Mouse (Mus musculus) forebrain, embryonic 12.5 days (tissue): ENCODE measurements around the gene Gdf7. TPM values are rescaled to one million over a fixed set of nuclear protein-coding genes. Genes with fewer than 3 reads are reported as not detected.
A peak's percentile ranks its signal among the peaks of the same experiment; 100 is the strongest.

Experiments used
- ATAC-seq: fragments of 200-750 bp; cut with Nextera tagmentation; 2 replicates; pipeline ENCODE4 v1.8.0; 2017; ENCODE audit warnings: moderate TSS enrichment; ENCODE audit not compliant: low FRiP score
- H3K27ac ChIP-seq: fragments of 300-500 bp; sonication (generic); 2 replicates; pipeline ENCODE4 v1.5.1; 2016; ENCODE audit warnings: mild to moderate bottlenecking
- H3K27me3 ChIP-seq: fragments of 300-500 bp; sonication (generic); 2 replicates; pipeline ENCODE4 v1.6.1; 2016; ENCODE audit warnings: mild to moderate bottlenecking
- H3K36me3 ChIP-seq: fragments of 300-500 bp; sonication (generic); replicated peaks from 2 replicates; pipeline ENCODE4 v1.6.1; 2016; ENCODE audit warnings: mild to moderate bottlenecking
- H3K4me1 ChIP-seq: fragments of 300-500 bp; sonication (generic); 2 replicates; pipeline ENCODE4 v1.6.1; 2016
- H3K4me2 ChIP-seq: fragments of 300-500 bp; sonication (generic); 2 replicates; pipeline ENCODE4 v1.6.1; 2016; ENCODE audit warnings: mild to moderate bottlenecking, moderate library complexity
- H3K4me3 ChIP-seq: fragments of 300-500 bp; sonication (generic); replicated peaks from 2 replicates; pipeline ENCODE4 v1.5.1; 2016; ENCODE audit warnings: mild to moderate bottlenecking
- H3K9ac ChIP-seq: fragments of 300-500 bp; sonication (generic); 2 replicates; pipeline ENCODE4 v1.6.1; 2016; ENCODE audit warnings: mild to moderate bottlenecking
- H3K9me3 ChIP-seq: fragments of 300-500 bp; sonication (generic); 2 replicates; pipeline ENCODE4 v1.6.1; 2016
- WGBS: fragments of 180-500 bp; shearing (Covaris S2); methylation state at CpG from one replicate; pipeline ENCODE4 v1.1.7; 2016; 5-methylcytosine and 5-hydroxymethylcytosine counted together
- polyA plus RNA-seq: library from polyadenylated mRNA; unstranded; fragments of >200 nt; fragmentation: Nextera tagmentation; extraction: Ambion mirVana; gene quantifications from 2 replicates; pipeline ENCODE4 v1.2.1, GENCODE M21; 2016

The Gdf7 gene
- polyA plus RNA-seq, 1 experiment from 2014 or later = 0.34 TPM

DNA sequence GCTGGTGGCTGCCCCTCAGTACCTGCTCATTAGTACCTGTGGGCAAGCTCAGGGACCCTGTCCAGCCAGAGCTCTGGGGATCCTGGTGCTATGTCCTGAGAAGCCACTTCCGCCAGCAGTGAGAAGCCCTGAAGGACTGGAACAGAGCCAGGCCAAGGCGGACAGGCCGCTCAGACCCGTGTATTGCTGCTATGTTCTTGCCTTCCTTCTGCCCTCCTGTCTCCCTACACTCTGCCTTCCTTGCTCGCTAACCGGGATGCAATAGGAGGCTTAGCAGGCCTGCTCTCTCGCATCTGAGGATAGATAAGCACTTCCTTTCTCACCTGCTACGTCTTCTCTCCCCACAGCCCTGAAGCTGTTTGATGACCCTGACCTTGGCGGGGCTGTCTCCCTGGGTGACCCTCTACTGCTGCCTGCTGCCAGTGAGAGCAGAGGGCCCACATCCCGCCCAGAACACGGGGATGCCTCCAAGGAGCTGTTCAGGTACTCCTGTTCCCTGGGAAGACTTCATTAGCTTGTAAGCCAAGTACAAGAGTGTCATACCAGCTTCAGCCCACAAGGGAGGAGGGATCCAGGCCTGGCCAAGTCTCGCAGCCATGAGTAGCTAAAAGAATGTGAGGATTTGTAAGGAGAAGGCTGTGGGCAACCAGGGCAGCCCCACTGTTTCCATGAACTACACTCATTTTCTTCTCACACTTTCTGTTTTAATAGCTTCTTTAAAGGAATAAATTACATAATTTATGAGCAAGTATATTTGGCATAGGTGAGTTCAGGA is 35.7 kb upstream of the Gdf7 start:
- Histone ChIP-seq H3K9ac (0 out of 2 replicates have a peak overlapping the region, but pooled peaks have one; percentile 12), H3K9me3 (no peaks in the 10 kb centered on the region), H3K27me3 (no peaks in the 10 kb centered on the region), H3K4me1 (peaks cover 25% of the 10 kb centered on the region), H3K4me2 (no peak overlapping the region), H3K27ac (no peak overlapping the region), H3K4me3 (no peak overlapping the region), H3K36me3 (peaks cover 33% of the 10 kb centered on the region)
- 86% methylated on average over 12 of the region's 12 CpGs for WGBS
- ATAC-seq = no peak

DNA sequence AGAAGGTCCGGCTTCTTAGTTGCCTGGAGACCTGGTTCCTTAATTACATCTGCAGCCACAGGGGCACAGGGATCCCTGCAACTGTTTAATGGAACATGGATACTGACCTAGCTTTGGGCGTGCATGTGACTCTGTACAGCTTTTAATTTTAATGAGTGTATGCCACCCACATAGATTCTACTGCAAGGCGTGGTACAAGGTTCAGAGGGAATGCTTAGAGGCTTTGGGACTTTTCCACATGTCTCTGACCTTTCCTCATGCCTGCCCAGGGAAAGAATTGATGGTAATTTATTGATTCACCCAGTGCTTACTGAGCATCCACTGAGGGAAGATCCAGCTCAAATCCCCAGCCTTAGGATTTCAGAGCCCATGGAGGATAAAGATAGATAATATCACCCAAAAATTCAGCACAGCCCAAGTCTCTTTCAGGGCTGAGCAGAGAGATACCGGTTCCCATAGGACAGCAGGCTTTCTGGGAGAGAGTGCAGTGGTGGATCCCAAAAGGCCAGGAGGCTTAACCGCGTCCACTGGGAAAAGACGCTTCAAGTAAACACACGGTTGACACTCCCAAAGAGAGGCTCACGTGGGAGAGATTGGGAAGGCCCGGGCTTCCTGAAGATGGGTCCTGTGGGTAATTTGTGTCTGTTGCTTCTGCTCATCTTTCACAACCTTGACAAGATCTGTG is 35.0 kb upstream of the Gdf7 start:
- no peak overlapping the region for H3K4me3 ChIP-seq
- no peak overlapping the region for H3K27ac ChIP-seq

DNA sequence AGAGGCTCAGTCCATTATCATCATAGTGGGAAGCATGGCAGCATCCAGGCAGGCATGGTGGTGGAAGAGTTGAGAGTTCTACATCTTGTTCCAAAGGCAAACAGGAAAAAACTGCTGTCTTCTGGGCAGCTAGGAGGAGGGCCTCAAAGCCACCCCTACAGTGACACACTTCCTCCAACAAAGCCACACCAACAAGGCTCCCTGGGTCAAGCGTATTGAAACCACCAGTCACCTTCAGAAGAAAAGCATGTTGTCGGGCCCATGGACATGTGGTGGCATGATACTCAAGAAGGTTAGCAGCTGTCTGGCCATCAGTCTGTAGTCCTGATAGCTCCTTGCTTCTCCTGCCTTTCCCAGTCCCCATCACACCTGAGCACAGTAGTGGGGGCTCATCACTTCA is 33.7 kb upstream of the Gdf7 start:
- no peaks in the 10 kb centered on the region for H3K27me3 ChIP-seq
- 95% methylated on average over 2 of the region's 2 CpGs for WGBS
- H3K9me3 ChIP-seq = no peaks in the 10 kb centered on the region
- peaks cover 34% of the 10 kb centered on the region for H3K4me1 ChIP-seq
- no peak overlapping the region for H3K27ac ChIP-seq
- H3K36me3 ChIP-seq = peaks cover 26% of the 10 kb centered on the region
- no peak overlapping the region for H3K4me2 ChIP-seq
- H3K9ac ChIP-seq = no peak overlapping the region
- H3K4me3 ChIP-seq = no peak overlapping the region
- no peak for ATAC-seq

More for the DNA sequence above, 35.0 kb upstream of the Gdf7 start:
- Histone ChIP-seq H3K36me3 (peaks cover 26% of the 10 kb centered on the region), H3K9ac (no peak overlapping the region), H3K27me3 (no peaks in the 10 kb centered on the region), H3K4me1 (peaks cover 31% of the 10 kb centered on the region), H3K4me2 (no peak overlapping the region), H3K9me3 (no peaks in the 10 kb centered on the region)
- no peak for ATAC-seq
- 92% methylated on average over 10 of the region's 10 CpGs for WGBS

GRCm38 (mm10) chr12:8334261-8334660 is 32.5 kb upstream of the Gdf7 start:
- Histone ChIP-seq H3K36me3 (peaks cover 26% of the 10 kb centered on the region), H3K4me2 (no peak overlapping the region), H3K27ac (no peak overlapping the region), H3K9me3 (no peaks in the 10 kb centered on the region), H3K4me1 (peaks cover 22% of the 10 kb centered on the region), H3K4me3 (no peak overlapping the region), H3K9ac (no peak overlapping the region), H3K27me3 (no peaks in the 10 kb centered on the region)
- WGBS = 91% methylated on average over 4 of the region's 4 CpGs
- no peak for ATAC-seq

DNA sequence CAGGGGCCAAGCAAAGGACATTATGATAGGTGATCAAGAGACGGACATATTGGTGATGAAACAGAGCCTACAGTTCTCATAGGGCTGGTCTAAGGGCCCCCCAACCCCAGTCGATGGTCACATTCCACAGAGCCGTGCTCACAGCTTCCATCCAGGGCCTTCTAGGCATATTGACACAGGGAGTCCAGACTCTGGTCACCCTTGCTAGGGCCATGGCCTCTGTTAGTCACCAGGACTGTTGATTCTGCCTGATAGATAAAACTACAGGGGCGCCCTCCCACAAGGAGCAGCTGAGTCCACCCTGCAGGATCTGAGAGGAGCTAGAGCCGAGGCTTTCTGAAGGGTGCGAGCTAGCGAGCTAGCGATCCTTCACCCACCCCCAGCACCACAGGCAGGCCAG is 31.9 kb upstream of the Gdf7 start:
- Histone ChIP-seq H3K27me3 (no peaks in the 10 kb centered on the region), H3K27ac (no peak overlapping the region), H3K4me2 (no peak overlapping the region), H3K36me3 (peaks cover 26% of the 10 kb centered on the region), H3K4me1 (peaks cover 16% of the 10 kb centered on the region), H3K4me3 (no peak overlapping the region), H3K9me3 (no peaks in the 10 kb centered on the region), H3K9ac (no peak overlapping the region)
- no peak for ATAC-seq
- WGBS = 90% methylated on average over 8 of the region's 8 CpGs

GRCm38 (mm10) chr12:8332174-8332542 is 30.4 kb upstream of the Gdf7 start:
- Histone ChIP-seq H3K4me3 (no peak overlapping the region), H3K9me3 (no peaks in the 10 kb centered on the region), H3K9ac (no peak overlapping the region), H3K27me3 (no peaks in the 10 kb centered on the region), H3K27ac (no peak overlapping the region), H3K36me3 (peaks cover 16% of the 10 kb centered on the region), H3K4me1 (peaks cover 18% of the 10 kb centered on the region), H3K4me2 (no peak overlapping the region)
- ATAC-seq = no peak
- 60% methylated on average over 5 of the region's 5 CpGs for WGBS

DNA sequence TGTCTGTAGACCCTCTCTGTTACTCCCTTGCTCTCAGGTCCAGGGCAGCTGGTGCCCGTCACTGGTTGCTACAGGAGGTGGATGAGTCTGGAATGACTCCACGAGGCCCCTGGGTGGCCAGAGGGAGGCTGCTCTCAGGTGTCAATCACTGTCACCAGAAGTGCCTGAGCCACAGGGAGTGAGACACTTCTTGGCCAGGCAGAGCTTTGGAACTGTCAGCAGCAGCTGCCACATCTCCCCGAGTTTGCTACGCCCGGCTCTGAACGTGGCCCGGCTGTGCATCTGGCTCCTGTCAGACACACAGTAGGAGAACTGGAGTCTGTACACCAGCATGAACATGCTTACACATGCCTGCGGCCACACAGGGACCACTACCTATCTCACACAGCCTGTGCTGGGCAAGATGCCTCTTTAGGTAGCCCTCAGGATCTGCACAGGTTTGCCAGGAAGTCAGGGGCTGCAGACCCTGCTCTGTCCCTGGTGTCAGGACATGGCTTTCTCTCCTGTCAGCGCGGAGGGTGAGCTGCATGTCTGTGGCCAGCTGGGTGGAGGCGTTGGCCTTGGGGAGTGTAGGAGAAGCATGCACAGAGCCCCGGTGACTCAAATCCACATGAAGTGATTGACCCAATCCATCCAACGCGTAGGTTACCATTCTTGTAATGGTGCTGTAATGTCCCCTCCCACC is 29.9 kb upstream of the Gdf7 start:
- Histone ChIP-seq H3K27ac (0 out of 2 replicates have a peak overlapping the region, but pooled peaks have one; percentile 25), H3K9ac (no peak overlapping the region), H3K4me2 (no peak overlapping the region), H3K9me3 (no peaks in the 10 kb centered on the region), H3K36me3 (peaks cover 10% of the 10 kb centered on the region), H3K27me3 (no peaks in the 10 kb centered on the region), H3K4me1 (peaks cover 21% of the 10 kb centered on the region), H3K4me3 (no peak overlapping the region)
- WGBS = 73% methylated on average over 14 of the region's 14 CpGs
- no peak for ATAC-seq

DNA sequence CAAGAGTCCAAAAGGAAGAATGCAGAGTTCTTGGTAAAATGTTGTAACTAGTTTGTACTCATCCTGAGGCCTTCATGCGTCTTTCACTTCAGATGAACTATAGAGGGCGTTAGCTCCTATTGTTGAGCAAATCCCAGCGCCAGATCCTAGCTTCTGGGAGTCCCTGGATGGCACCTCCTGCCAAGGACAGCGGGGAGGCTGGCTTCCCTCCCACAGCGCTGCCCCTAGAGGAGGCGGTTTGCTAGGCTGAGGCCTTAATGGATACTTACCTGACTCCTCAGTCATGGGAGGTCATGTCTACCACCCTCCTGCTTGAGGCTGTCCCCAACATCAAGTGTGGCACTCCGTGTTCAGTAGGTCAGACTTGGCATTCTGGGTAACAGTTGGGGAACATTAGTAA is 27.5 kb upstream of the Gdf7 start:
- H3K27me3 ChIP-seq = no peaks in the 10 kb centered on the region
- H3K9ac ChIP-seq = no peak overlapping the region
- no peak overlapping the region for H3K27ac ChIP-seq
- no peak overlapping the region for H3K4me3 ChIP-seq
- peaks cover 21% of the 10 kb centered on the region for H3K4me1 ChIP-seq
- no peaks in the 10 kb centered on the region for H3K9me3 ChIP-seq
- no peak for ATAC-seq
- whole genome bisulfite sequencing = 91% methylated on average over 7 of the region's 7 CpGs
- H3K4me2 ChIP-seq = no peak overlapping the region
- peaks cover 1% of the 10 kb centered on the region; the same call in 1 of the 2 replicates for H3K36me3 ChIP-seq

- Histone ChIP-seq H3K9me3 (no peaks in the 10 kb centered on the region), H3K4me2 (no peak overlapping the region), H3K27me3 (no peaks in the 10 kb centered on the region), H3K36me3 (peaks cover 5% of the 10 kb centered on the region; the same call in 1 of the 2 replicates), H3K27ac (peak overlapping the region; percentile 56; the same call in 1 of the 2 replicates), H3K4me3 (no peak overlapping the region), H3K4me1 (peaks cover 21% of the 10 kb centered on the region), H3K9ac (peak overlapping the region; percentile 55)
- WGBS = 64% methylated on average over 1 of the region's 1 CpGs
- no peak for ATAC-seq
These were observed 25.9 kb upstream of the Gdf7 start for GRCm38 (mm10) chr12:8327675-8328053.

GRCm38 (mm10) chr12:8326825-8327674 is 25.3 kb upstream of the Gdf7 start:
- Histone ChIP-seq H3K9ac (peak overlapping the region; percentile 55), H3K27me3 (no peaks in the 10 kb centered on the region), H3K4me2 (no peak overlapping the region), H3K4me1 (peaks cover 18% of the 10 kb centered on the region), H3K36me3 (peaks cover 5% of the 10 kb centered on the region; the same call in 1 of the 2 replicates), H3K4me3 (no peak overlapping the region), H3K27ac (peak overlapping the region; percentile 56; the same call in 1 of the 2 replicates), H3K9me3 (no peaks in the 10 kb centered on the region)
- WGBS = 18% methylated on average over 17 of the region's 17 CpGs
- ATAC-seq = peak; percentile 93

- ATAC-seq = no peak
- WGBS = 92% methylated on average over 17 of the region's 17 CpGs
These were observed 24.3 kb upstream of the Gdf7 start for GRCm38 (mm10) chr12:8325943-8326522.

More at GRCm38 (mm10) chr12:8325943-8326522, 24.3 kb upstream of the Gdf7 start:
- Histone ChIP-seq H3K4me1 (peaks cover 12% of the 10 kb centered on the region), H3K4me2 (no peak overlapping the region), H3K27ac (no peak overlapping the region), H3K9ac (no peak overlapping the region), H3K4me3 (no peak overlapping the region), H3K36me3 (peaks cover 5% of the 10 kb centered on the region; the same call in 1 of the 2 replicates), H3K27me3 (no peaks in the 10 kb centered on the region), H3K9me3 (no peaks in the 10 kb centered on the region)
